Mouse (Mus musculus) frontal cortex, adult 2 months (tissue): ENCODE data around the gene Cd40lg. TPM values are rescaled to one million over a fixed set of nuclear protein-coding genes. Genes with fewer than 3 reads are reported as not detected.

Experiments
- DNase-seq, 2 experiments: peaks; one replicate each; pipeline ENCODE4 v3.0.0; 2022; ENCODE audit warnings: low spot score in 1 of 2; ENCODE audit errors: extremely low spot score in 1 of 2
- polyA plus RNA-seq: library from polyadenylated mRNA; depleted of rRNA; stranded (reverse); fragments of >200 nt; gene quantifications from 2 replicates; pipeline ENCODE4 v1.2.3, GENCODE M21; 2012; rRNA removed

Gene Cd40lg
- polyA plus RNA-seq, 1 experiment = not detected

GRCm38 (mm10) chrX:57253329-57254055 is 41.5 kb downstream of the Cd40lg start:
- DNase-seq = no peak

- peak; percentile 1 to 39 for DNase-seq
These were observed 48.8 kb downstream of the Cd40lg start for GRCm38 (mm10) chrX:57260744-57261143.

- no peak for DNase-seq
These were observed 51.6 kb downstream of the Cd40lg start for GRCm38 (mm10) chrX:57263515-57263914.

Other genes starting within 250 kb of the Cd40lg start
- not detected in 2 replicates for gene Brs3, start 169.1 kb upstream of the Cd40lg start, polyA plus RNA-seq
- 43.7 and 50.8 TPM in 2 replicates for gene Htatsf1, start 158.6 kb upstream of the Cd40lg start, polyA plus RNA-seq
- not detected in 2 replicates for gene Vgll1, start 124.0 kb upstream of the Cd40lg start, polyA plus RNA-seq
- 37.2 and 37.9 TPM in 2 replicates for gene Arhgef6, start 126.6 kb downstream of the Cd40lg start, polyA plus RNA-seq
- 97.5 and 100 TPM in 2 replicates for gene Rbmx, start 180.9 kb downstream of the Cd40lg start, polyA plus RNA-seq
- not detected in 2 replicates for gene Gm364, start 197.0 kb downstream of the Cd40lg start, polyA plus RNA-seq